Mouse (Mus musculus) spleen, adult 2 months (tissue): ENCODE data around the gene St6galnac3.

Source experiments
- CTCF ChIP-seq: fragments of 200-500 bp; IDR thresholded peaks from 2 replicates; pipeline ENCODE4 v1.5.1; 2011; ENCODE audit warnings: mild to moderate bottlenecking, inconsistent platforms; ENCODE audit not compliant: insufficient read depth, insufficient read length, insufficient replicate concordance; ENCODE audit errors: extremely low read depth
- POLR2A ChIP-seq: fragments of 200-500 bp; IDR thresholded peaks from 2 replicates; pipeline ENCODE4 v1.6.1; 2011; ENCODE audit warnings: low read depth, low read length, inconsistent platforms

- TF ChIP-seq CTCF (no peak), POLR2A (no peak)
Measured at GRCm38 (mm10) chr3:153458593-153458992, 266.4 kb downstream of the St6galnac3 start.
